Mouse (Mus musculus): ENCODE data around the gene Larp7.

The Larp7 gene

DNA sequence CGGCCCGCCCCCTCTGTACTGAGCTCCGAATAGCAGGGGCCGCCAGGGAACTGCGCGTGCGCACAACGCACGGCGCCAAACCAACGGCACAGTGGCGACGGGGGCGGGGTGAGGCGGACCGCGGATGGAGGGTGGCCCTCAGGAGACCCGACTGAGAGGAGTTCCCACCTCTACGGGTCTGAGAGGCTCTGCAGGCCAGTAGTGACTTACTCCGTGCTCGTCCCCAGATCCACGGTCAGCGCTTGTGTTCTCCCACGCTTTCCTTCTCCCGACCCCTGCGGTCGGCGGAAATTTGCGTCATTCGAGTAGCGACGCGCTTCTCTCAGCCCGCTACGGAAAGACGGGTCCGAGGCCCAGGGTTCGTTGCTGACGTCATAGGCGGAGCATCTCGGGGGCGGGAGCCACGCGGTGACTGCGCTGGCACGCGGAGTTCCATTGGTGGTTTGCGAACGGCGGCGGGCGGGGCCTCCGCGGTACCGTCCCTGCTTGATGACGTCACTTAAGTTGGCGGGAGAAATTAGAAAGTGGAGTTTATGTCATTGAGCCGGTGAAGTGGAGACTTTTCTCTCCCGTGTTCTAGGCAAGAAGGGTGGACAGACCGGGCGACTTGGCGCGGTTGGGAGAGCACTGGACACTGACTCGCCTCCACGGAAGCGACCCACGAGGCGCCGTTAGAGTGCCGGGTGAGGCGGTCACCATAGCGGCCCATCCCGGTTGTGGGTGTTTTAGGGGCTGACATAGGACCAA, at the start of gene Larp7, which contains the start of gene Zgrf1:
Gene Larp7 (minus strand): TSS at position 377 of the 747 bp plus-strand sequence.
Gene Zgrf1 (plus strand): TSS at position 517 of the 747 bp plus-strand sequence.
- DNase-seq (ENCODE audit: extremely low read depth, low read depth, low spot score): peak; percentile 62

- no peak for DNase-seq (ENCODE audit: extremely low read depth, low read depth, low spot score)
These were observed 44.0 kb upstream of the Larp7 start for GRCm38 (mm10) chr3:127597136-127597535.

DNA sequence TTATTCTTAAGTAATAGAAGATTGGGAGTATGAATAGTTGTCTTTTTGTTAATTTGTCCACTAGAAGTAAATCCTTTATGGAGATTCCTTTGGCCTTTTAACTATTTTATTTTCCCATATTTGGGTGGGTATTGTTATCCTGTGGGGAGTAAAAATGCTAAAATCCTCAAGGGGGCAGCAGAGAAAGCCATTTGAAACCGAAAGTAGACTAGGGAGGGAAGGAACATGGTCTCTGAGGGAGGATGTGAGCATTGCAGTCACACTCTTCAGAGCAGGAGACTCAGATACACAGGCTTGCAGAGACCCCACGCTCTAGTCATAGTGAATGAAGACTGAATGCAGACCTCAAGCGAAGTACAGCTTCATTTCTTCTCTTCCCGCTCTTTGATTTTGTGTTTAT, 19.4 kb upstream of the Larp7 start:
- no peak for DNase-seq (ENCODE audit: extremely low read depth, low read depth, low spot score)

- no peak for DNase-seq (ENCODE audit: extremely low read depth, low read depth, low spot score)
These were observed 12.0 kb upstream of the Larp7 start for GRCm38 (mm10) chr3:127565129-127565528.

DNA sequence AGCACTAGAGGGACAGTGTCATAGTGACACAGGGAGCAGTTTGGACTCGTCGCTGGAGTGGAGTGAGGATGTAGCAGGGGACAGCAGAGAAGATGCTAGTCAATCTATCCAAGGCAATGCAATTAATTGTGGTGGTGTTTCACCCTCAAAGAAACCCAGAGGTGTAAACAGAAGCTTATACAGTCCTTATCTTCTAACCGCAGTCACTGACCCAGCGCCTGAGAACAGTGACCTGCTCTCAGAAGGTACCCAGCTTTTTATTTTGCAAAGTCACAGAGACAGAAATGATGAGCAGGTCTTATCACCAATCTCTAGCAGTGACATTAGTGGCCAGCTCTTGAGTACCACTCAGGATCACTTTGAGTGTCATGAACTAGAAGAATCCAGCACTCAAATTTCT, 9.8 kb upstream of the Larp7 start:
- DNase-seq (ENCODE audit: extremely low read depth, low read depth, low spot score): no peak

GRCm38 (mm10) chr3:127558201-127558600, 5.1 kb upstream of the Larp7 start:
- no peak for DNase-seq (ENCODE audit: extremely low read depth, low read depth, low spot score)

- no peak for DNase-seq (ENCODE audit: extremely low read depth, low read depth, low spot score)
These were observed 1.6 kb upstream of the Larp7 start for GRCm38 (mm10) chr3:127554723-127555122.

DNA sequence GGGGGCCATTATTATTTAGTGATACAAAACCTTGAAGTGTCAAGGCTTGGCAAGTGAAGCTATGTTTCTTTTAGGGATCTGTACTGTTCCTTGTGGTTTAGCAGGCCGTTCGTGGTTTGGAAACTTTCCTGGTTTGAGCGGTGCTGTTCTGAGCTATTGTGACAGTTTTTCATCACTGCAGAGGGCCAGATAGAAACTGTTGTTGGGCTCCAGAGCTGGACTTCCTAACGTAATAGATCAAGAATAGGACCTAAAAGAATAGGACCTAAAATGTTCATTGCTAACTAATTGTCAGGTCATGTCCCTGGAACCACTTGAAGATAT, 533 bp upstream of the Larp7 start:
- DNase-seq (ENCODE audit: extremely low read depth, low read depth, low spot score): no peak

GRCm38 (mm10) chr3:127552434-127552972, 646 bp downstream of the Larp7 start:
- DNase-seq (ENCODE audit: extremely low read depth, low read depth, low spot score): no peak

- DNase-seq (ENCODE audit: extremely low read depth, low read depth, low spot score): no peak
These were observed 5.3 kb downstream of the Larp7 start for GRCm38 (mm10) chr3:127547882-127548281.

- DNase-seq (ENCODE audit: extremely low read depth, low read depth, low spot score): no peak
These were observed 8.5 kb downstream of the Larp7 start for GRCm38 (mm10) chr3:127544610-127545121.

DNA sequence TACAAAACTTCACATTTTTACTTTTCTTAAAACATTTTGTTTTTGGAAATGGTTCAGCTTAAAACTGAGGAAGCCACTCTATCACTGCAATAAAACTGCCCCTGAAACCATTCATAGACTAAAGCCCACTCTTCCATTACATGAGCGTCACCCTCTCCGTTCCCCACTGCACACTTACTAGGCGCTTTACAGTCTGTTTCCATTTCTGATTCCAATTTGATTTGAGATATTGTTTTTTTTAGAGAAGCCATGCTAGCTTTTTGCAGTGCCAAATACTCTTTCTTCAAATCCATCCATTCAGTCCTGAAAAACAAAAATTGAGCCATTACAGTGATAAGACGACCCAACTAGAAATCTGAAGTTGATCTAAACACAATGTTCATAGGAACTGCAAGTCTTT, 9.2 kb downstream of the Larp7 start:
- no peak for DNase-seq (ENCODE audit: extremely low read depth, low read depth, low spot score)

DNA sequence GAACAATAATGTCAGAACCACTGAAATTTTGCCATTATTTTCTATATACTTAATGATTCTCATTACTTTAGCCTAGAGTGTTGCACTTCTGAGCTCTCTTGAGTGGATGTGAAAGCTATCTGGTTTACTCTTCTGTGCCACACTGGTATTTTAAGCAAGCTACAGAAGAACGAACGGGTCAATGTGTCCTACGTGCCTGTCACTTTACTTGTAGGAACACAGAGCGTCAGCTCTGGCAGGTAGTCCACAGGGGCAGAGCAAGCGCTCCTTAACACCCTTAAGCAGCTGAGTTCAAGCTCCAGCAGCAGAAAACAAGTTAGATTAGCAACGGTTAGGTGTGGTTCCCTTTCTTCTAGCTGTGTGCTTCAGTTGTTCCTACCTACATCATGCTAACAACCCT, 14.0 kb downstream of the Larp7 start:
- DNase-seq (ENCODE audit: extremely low read depth, low read depth, low spot score): no peak

DNA sequence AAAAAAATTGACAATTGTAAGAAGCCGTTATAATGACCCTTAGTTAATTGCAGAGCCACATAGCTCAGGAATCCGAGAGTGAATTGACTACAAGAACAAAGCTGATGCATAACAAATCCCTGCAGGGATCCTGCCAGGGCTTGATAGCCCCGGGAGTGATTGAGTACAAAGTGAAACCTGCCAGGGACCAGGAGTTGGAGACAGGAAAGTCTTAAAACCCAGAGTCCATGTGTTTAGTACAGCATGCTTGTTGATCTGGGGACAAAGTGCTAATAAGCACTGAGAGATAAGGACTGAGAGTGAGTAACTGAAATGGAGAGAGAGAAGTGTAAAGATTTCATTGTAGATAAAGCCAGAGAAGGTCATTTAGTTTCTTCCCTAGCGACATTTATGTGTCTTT, 22.9 kb downstream of the Larp7 start:
- DNase-seq (ENCODE audit: extremely low read depth, low read depth, low spot score): no peak

- DNase-seq (ENCODE audit: extremely low read depth, low read depth, low spot score): no peak
These were observed 23.3 kb downstream of the Larp7 start for GRCm38 (mm10) chr3:127529824-127530223.

DNA sequence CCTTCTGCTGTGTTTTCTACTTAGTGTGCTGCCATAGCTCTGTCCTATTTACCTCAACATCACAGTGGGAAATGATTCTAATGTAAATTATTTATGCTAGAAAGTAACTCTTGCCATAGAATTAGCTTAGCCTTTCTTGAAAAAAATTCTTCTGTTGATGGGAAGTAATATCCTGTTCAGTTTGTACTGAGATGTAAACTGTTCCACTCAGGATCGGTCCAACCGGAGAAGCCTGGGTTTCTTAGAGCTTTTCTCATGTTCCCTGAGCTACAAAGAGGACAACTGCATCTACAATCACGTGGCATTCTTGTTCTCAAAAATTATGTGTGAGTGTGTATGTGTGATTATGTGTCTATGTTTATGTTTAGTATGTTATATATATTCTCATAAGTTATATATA, 23.9 kb downstream of the Larp7 start:
- DNase-seq (ENCODE audit: extremely low read depth, low read depth, low spot score): no peak

- DNase-seq (ENCODE audit: extremely low read depth, low read depth, low spot score): no peak
These were observed 25.6 kb downstream of the Larp7 start for GRCm38 (mm10) chr3:127527465-127528034.

- no peak for DNase-seq (ENCODE audit: extremely low read depth, low read depth, low spot score)
These were observed 27.8 kb downstream of the Larp7 start for GRCm38 (mm10) chr3:127525188-127525819.

DNA sequence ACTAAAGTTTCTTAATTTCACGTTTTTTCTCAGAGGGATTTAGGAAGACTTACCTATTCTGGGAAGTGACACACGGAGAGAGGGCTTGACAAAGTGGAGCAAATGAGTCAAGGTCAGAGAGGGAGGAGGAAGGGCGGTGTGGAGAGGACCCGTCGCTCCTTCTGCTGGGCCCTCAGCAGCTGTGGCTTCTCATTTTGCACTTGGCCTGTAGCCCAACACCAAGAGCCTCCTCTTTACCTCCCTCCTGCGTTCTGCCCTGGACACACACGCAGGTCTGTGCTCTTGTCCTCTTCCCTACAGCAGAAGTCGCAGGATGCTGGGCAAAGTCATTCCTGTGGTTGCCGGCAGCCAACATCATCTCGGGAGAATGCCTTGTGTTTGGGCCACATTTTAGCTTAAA, 32.0 kb downstream of the Larp7 start:
- DNase-seq (ENCODE audit: extremely low read depth, low read depth, low spot score): no peak

DNA sequence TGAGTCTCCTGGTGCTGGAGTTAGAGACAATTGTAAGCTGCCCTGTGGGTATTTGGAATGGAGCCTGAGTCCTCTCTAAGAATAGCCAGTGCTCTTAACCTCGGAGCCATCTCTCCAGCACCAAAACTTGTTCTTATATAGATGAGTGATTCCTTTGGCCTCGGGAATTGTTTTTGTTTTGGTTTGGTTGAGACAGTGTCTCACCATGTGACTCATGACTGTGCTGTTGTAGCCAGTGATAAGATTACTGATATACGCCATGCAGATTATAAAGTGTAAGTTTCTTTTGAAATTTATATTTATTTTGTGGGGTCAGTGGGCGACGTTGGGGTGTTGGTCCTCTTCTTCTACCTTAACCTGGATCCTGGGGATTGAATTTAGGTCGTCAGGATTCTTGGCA, 32.8 kb downstream of the Larp7 start:
- DNase-seq (ENCODE audit: extremely low read depth, low read depth, low spot score): no peak

DNA sequence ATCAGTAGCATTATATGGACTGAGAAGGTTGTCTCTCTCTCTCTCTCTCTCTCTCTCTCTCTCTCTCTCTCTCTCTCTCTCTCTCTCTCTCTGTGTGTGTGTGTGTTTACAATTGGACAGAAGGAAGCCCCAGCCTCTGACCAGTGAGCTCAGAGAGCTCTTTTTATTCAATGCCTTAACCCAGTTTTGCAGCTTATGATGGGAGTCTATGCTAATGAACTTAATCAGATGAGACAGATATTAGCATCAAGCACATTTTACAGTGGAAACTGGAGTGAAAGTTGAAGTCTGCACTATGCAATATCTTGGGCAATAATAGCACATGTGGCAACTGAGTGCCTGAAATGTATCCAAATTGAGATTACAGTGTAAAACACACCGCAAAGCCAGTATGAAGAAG, 37.9 kb downstream of the Larp7 start:
- DNase-seq (ENCODE audit: extremely low read depth, low read depth, low spot score): peak; percentile 36

GRCm38 (mm10) chr3:127513699-127514098, 39.5 kb downstream of the Larp7 start:
- DNase-seq (ENCODE audit: extremely low read depth, low read depth, low spot score): no peak

Data from fat pad, adult 2 months (tissue).